Mouse (Mus musculus): ENCODE measurements around the gene Gm4981. TPM values are rescaled to one million over a fixed set of nuclear protein-coding genes. Genes with fewer than 3 reads are reported as not detected.
"Not testable (repeated sequence)": the region's sequence is repeated elsewhere in the genome, so short reads cannot be mapped to it uniquely, and the experiment has no call there.

Gene Gm4981
- not detected for total RNA-seq (2021)
- long read RNA-seq, experiment 1 = 0 reads
- long read RNA-seq, experiment 2 = 0 reads

DNA sequence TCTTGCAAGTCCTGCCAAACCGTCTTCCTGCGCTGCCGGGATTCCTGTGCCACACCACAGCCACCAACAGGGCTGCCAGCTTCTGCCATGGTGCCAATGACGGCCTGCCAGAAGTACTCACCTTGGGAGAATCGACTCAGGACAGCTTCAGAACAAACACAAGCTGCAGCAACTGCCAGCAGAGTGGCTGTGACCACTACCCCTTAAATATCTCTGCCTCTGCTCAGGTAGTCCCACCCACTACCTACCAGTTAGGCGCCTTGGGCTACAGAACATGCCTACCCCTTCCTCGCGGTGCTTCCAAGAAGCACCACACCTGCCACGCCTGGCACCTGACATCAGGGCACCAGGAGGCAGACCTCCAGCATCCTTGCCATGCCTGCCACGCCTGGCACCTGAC is at the start of gene Gm4981:
Gene Gm4981, minus strand, starts transcription at position 89 of the 400 bp plus-strand sequence.
- no peak for DNase-seq

DNA sequence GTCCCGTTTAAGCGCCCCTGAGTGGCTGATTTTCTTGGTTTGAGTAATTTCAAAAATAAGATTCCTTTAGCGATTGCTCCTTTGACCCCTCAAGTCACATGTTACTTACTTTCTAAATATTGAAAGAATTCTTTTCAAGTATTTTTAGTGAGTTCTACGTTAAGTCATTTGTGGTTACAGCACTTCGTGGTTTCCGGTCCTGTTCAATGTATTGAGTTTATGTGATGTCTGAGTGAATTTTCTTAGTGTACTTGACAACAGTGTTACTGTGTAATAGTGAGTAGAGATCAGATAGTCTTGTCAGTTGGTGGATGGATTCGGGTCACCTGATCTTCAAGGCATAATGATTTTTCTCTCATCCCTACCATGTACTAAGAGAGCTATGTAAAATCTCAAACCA is 45.7 kb upstream of the Gm4981 start:
- no peak for DNase-seq

DNA sequence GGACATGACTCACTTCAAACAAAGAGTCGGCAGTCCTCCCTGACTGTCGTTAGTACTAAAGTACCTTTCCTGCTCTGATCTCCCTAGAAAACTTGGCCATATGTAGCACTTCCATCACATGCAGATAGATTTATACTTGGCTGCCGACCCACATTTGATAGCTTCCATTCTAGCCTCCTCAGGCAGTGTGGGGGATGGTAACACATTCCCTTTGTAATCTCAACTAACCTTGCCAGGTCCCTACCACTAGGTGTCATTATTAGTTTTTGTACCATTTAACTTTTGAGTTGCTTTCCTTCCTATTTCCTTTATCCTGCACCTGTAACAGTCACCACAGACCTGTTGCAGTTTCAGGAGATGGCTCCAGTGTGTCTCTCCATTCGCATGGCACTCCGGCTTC is 22.0 kb upstream of the Gm4981 start:
- no peak for DNase-seq

DNA sequence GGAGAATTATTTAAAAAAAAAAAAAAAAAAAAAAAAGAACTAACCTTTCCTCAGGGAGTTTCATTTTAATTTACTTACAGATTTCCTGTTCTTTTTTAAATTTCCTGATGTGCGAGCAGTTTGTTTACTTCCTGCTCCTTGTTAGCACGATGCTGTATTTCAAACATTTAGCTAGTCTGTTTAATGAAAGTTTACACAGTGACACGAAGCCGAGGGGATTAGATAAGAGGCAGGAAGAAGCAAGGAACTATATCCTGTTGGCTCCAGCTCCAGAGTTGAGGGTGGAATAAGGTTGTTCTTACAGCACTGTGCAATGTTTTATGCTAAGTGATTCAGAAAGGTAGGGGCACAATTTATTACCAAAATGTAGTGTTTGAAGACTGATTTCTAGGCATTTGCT is 19.5 kb upstream of the Gm4981 start:
- DNase-seq = no peak

DNA sequence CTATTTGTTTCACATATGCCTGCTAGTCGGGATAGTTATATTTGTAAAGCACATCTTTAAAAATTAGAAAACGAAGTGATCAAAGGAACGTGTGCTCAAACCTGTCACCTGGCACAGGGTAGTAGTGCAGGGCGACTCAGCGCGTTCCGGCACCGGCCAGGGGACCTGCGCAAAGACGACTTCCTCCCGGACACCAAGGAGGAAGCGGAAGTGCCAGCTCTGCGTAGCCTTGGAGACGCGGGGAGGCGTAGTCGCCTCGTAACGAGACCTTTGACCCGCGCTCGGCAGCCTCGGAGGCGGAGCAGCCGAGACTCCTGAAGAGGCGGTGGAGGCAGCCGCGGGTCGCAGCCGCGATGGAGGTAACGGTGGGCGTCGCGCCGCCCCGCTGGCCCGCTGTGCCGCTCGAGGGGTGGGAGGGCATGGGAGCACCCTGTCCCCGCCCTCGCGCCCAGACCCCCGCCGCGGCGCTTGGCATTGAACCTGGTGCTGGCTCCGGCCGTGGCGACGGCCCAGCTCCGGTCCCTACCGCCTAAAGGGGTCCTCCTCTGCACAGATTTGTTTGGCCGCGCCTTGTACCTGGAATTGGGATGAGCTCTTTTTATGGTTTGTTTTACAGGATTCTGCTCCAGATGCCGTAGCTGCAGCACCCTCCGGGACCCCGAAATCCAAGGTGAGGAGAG is 18.9 kb upstream of the Gm4981 start, which contains the start of gene Gcc2:
Gene Gcc2, plus strand, starts transcription at position 285 of the 680 bp plus-strand sequence.
- DNase-seq = peak; percentile 97

DNA sequence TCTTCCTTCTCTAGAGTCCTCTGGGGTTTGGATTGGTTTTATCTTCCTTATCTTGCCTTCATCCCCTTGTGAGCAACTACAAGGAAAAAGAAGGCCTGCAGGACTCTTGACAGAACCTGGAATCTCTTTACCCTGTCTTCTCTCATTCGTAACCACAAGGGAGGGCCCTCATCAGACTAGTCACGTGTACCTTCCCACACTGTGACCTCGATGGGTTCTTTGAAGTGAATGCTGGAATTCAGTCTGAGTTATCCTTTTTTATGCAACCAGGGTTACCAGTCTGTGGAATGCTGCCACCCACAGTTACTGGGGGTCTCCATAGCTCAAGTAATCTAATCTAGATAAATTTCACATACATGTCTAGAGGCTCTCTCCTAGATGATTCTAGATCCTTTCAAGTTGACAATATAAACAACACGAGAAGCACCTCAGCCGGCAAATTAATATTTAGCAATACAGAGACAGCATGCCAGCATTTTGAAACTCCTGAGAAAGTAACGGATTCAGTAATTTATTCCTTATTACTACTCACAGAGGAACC is 18.2 kb upstream of the Gm4981 start:
- peak in 1 of 2 experiments; percentile 9 for DNase-seq

DNA sequence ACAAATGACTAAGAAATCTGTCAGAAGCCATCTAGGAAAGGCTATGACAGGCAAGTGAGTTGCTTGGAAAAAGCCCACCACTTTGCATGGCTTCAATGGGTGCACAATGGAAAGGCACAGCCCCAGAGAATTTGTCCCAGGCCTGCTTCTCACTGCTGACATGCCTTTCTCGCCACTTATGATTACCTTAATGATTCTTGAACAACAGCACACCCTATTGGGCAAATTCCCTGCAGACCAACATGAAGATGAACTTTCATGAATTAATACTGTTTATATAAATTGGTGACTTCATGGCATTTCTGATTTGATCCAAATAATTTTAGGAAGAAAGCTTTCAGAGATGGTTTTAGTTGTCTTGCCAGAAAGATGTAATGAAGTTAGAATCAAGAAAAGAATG is 13.0 kb upstream of the Gm4981 start:
- DNase-seq = no peak

DNA sequence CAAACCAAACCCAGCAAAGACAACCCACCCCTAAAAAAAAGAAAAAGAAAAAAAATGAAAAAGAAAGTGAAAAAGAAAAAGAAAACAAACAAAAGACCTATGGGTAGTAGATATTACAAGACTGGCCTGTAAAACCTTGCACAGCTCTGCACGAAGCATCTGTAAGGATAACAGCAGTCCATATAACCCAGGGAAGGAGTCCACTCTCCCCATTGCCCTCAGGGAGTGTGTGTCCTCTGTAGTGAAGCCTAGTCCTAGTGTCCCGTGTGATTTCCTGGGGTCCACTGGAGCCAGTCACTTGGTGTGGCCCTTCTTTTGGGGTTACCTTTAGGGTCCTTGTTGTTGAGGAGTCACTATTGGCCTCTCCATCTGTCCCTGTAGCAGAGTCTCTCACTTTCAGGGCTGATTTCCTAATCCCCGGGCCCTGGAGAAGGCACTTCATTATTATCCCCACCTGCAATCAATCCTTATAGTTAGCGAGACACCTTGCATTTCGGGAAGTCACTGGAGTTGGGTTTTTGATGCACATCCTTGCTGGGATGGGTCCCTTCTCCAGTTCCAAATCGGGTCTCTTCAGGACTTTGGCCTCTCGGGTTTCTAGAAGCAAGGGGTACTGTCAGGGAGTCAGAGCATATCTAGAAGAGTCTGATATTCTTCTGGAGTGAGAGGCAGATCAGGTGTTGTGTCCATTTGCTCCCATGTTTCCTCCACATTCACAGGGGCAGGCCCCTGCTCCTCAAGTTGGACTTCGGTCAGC is 2.7 kb upstream of the Gm4981 start:
- DNase-seq = peak in 1 of 2 experiments; percentile 15

DNA sequence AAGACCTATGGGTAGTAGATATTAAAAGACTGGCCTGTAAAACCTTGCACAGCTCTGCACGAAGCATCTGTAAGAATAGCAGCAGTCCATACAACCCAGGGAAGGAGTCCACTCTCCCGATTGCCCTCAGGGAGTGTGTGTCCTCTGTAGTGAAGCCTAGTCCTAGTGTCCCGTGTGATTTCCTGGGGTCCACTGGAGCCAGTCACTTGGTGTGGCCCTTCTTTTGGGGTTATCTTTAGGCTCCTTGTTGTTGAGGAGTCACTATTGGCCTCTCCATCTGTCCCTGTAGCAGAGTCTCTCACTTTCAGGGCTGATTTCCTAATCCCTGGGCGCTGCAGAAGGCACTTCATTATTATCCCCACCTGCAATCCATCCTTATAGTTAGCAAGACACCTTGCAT is 1.5 kb downstream of the Gm4981 start:
- DNase-seq = not testable (repeated sequence)

DNA sequence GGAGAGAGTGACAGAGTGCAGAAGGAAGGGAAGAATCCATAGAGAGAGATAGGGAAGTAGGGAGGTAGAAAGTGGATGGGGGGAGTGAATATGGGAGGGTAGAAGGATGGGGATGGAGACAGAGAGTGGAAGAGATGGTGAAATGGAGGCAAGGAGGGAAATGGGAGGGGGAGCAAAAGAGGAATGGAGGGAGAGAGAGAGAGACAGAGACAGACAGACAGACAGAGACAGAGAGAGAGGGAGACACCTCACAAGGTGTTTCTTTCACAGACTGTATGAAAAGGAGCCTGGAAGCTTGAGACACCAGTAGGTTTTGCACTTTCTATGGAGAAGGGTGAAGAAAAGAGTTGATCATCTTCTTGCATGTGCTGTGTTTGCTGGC is 2.8 kb downstream of the Gm4981 start:
- DNase-seq = not testable (repeated sequence)

DNA sequence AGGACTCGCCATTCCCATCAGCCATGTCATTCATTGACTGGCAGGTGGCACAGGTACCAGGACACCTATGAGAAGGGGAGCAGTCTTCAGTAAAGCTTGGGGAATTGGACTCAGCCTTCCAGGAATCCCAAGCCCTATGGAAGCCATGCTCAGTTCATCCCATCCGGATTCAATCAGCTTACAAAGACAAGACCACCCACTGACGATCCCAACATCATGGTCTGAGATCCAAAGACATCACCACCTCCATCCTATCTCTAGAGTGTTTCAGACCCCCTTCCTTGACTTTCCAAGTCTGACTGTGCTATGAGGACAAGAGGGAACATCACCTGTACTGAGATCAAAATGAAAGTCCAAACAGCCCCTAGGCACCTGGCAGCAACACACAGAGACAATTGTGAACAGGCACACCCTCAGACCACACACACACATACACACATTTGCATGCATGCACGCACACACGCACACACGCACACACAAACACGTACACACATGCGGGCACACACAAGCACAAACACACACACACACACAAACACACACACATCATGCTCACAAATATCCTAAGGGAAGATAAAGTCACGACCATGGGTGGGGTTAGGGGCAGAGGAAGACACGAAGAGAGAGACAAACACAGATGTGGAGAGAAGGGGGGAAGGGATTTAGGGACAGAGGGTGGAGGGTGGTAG is 3.3 kb downstream of the Gm4981 start:
- not testable (repeated sequence) for DNase-seq

DNA sequence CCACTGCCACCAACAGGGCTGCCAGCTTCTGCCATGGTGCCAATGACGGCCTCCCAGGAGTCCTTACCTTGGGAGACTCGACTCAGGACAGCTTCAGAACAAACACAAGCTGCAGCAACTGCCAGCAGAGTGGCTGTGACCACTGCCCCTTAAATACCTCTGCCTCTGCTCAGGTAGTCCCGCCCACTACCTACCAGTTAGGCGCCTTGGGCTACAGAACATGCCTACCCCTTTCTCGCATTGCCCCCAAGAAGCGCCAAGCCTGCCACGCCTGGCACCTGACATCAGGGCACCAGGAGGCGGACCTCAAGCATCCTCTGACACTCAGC is 3.9 kb downstream of the Gm4981 start, which contains the start of gene Duxf3:
Gene Duxf3, minus strand, starts transcription at position 35 of the 329 bp plus-strand sequence.
- not testable (repeated sequence) for DNase-seq

DNA sequence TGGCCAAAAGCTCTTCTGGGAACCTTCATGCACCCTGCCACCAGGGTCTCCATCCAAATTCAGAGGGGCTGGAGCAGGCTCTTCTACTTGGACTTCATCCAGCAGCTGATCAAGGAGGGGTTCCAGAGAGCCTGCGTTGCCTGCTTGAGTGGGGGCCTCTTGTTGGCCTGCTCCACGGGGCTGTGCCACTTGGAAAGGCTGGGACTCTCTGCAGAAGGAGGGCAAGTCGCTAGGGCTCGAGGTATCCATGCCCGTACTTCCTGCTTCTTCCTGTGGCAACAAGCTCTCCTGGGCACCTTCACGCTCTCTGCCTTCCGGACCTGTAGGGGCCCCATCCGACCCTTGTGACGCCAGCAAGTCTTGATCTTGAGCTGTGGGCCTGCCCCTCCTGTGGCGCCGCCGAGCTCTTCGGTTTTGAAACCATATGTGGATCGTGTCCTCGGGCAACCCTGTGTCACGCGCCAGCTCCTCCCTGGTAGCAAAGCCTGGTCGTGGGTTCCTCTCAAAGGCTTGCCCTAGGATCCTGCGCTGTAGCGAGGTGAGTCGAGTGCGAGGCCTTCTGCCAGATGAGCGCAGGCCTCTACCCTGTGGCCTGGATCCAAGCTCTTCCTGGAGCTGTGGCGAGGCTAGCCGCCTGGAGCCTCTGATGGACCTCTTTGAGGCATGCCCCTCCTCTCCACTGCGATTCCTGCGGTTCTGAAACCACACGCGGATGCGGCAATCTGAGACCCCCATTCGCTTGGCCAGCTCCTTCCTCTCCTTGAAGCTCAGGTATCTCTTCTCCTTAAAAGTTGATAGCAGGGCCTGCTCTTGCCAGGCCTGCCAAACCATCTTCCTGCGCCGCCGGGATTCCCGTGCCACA is 4.5 kb downstream of the Gm4981 start:
- DNase-seq = peak; percentile 39 to 61

DNA sequence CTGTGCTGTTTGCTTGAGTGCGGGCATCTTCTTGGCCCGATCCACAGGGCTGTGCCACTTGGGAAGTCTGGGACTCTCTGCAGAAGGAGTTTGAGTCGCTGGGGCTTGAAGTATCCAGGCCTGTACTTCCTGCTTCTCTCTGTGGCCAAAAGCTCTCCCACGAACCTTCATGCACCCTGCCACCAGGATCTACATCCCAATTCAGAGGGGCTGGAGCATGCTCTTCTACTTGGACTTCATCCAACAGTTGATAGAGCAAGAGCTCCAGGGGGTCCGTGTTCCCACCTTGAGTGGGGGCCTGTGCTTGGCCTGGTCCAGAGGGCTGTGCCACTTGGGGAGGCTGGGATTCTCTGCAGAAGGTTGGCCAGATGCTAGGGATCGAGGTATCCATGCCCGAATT is 5.4 kb downstream of the Gm4981 start:
- not testable (repeated sequence) for DNase-seq

DNA sequence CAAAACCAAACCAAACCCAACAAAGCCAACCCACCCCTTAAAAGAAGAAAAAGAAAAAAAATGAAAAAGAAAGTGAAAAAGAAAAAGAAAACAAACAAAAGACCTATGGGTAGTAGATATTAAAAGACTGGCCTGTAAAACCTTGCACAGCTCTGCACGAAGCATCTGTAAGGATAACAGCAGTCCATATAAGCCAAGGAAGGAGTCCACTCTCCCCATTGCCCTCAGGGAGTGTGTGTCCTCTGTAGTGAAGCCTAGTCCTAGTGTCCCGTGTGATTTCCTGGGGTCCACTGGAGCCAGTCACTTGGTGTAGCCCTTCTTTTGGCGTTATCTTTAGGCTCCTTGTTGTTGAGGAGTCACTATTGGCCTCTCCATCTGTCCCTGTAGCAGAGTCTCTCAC is 6.5 kb downstream of the Gm4981 start:
- DNase-seq = not testable (repeated sequence)

DNA sequence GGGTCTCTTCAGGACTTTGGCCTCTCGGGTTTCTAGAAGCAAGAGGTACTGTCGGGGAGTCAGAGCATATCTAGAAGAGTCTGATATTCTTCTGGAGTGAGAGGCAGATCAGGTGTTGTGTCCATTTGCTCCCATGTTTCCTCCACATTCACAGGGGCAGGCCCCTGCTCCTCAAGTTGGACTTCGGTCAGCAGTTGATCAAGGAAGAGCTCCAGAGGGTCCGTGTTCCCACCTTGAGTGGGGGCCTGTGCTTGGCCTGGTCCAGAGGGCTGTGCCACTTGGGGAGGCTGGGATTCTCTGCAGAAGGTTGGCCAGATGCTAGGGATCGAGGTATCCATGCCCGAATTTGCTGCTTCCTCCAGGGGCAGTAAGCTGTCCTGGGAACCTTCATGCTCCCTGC is 8.7 kb downstream of the Gm4981 start:
- not testable (repeated sequence) for DNase-seq

DNA sequence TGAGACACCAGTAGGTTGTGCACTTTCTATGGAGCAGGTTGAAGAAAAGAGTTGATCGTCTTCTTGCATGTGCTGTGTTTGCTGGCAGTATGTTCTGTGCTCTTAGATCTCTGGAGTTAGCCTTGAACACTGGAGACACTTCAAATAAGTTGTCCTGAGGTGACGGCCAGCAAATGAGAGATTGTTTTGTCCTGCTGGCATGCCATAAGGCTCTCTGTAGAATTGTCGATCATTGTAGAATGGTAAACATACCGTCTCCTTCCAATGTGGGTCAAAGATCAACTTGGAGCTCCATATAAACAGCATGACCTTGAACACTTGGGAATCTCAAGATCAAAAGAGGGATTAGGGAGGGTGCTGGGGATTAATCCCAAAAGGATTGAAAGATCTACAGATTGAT is 10.1 kb downstream of the Gm4981 start:
- DNase-seq = not testable (repeated sequence)

DNA sequence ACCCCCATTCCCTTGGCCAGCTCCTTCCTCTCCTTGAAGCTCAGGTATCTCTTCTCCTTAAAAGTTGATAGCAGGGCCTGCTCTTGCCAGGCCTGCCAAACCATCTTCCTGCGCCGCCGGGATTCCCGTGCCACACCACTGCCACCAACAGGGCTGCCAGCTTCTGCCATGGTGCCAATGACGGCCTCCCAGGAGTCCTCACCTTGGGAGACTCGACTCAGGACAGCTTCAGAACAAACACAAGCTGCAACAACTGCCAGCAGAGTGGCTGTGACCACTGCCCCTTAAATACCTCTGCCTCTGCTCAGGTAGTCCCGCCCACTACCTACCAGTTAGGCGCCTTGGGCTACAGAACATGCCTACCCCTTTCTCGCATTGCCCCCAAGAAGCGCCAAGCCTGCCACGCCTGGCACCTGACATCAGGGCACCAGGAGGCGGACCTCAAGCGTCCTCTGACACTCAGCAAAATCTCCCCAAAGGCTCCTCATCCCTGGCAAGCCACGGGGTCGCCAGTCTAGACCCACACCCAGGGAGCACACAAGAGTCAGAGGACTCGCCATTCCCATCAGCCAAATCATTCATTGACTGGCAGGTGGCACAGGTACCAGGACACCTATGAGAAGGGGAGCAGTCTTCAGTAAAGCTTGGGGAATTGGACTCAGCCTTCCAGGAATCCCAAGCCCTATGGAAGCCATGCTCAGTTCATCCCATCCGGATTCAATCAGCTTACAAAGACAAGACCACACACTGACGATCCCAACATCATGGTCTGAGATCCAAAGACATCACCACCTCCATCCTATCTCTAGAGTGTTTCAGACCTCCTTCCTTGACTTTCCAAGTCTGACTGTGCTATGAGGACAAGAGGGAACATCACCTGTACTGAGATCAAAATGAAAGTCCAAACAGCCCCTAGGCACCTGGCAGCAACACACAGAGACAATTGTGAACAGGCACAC is 11.4 kb downstream of the Gm4981 start, which contains the start of gene AW822073:
Gene AW822073, minus strand, starts transcription at position 104 of the 959 bp plus-strand sequence.
- DNase-seq = not testable (repeated sequence)

DNA sequence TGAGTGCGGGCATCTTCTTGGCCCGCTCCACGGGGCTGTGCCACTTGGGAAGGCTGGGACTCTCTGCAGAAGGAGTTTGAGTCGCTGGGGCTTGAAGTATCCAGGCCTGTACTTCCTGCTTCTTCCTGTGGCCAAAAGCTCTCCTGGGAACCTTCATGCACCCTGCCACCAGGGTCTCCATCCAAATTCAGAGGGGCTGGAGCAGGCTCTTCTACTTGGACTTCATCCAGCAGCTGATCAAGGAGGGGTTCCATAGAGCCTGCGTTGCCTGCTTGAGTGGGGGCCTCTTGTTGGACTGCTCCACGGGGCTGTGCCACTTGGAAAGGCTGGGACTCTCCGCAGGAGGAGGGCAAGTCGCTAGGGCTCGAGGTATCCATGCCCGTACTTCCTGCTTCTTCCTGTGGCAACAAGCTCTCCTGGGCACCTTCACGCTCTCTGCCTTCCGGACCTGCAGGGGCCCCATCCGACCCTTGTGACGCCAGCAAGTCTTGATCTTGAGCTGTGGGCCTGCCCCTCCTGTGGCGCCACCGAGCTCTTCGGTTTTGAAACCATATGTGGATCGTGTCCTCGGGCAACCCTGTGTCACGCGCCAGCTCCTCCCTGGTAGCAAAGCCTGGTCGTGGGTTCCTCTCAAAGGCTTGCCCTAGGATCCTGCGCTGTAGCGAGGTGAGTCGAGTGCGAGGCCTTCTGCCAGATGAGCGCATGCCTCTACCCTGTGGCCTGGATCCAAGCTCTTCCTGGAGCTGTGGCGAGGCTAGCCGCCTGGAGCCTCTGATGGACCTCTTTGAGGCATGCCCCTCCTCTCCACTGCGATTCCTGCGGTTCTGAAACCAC is 12.3 kb downstream of the Gm4981 start:
- DNase-seq = peak; percentile 40 to 47

Data from adrenal gland, postnatal 36 days (tissue).